Mouse (Mus musculus): Measurements from ENCODE around the gene Slc4a1ap. TPM values are rescaled to one million over a fixed set of nuclear protein-coding genes. Genes with fewer than 3 reads are reported as not detected.

The Slc4a1ap gene
- total and polyA plus RNA-seq, 3 experiments, result 25.7 to 41.1 (median 27.9) TPM

DNA sequence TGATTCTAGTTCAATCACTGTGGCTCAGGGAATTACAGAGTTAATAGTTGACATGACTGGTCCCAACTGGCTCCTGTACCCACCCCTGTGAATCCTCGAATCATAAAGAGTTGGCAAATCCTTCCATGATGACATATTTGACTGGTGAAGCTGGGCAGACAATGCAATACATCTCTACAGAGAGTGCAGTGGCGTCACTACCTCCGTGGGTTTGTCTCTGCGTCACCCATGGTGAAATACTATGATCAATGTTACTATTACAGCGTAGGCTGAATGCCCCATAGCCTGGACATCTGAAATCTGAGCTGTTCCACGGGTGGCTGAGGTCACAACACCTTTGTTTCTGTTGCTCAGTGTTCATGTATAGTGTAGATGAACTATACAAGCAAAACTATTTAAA lies 54.5 kb downstream of the Slc4a1ap start:
- no peaks in the 10 kb centered on the region for H3K79me2 ChIP-seq (replicated peaks; ENCODE audit: control insufficient read depth, extremely low read depth, insufficient read depth, poor library complexity, severe bottlenecking)
- peaks cover 7% of the 10 kb centered on the region for H3K9me3 ChIP-seq (replicated peaks; ENCODE audit: low read length)
- H3K36me3 ChIP-seq (replicated peaks in 1 of 2; ENCODE audit: control insufficient read depth in 1 of 2, insufficient read depth in 1 of 2, low read length in 1 of 2), result peaks cover 0 to 3% of the 10 kb centered on the region in 2 experiments
- in situ Hi-C loops (cut with MboI; ENCODE audit: low pct_ligation_motif_present, low pct_unique_long_range_greater_than_20kb, low sequenced_read_pairs) (no loop called here), dilution Hi-C loops (cut with MboI; ENCODE audit: extremely low pct_ligation_motif_present, extremely low pct_unique_long_range_greater_than_20kb, low sequenced_read_pairs) (no loop called here)
- TF ChIP-seq GABPA (IDR thresholded peaks at IDR 0.05; ENCODE audit: insufficient replicate concordance, low read depth, low read length), result no peak
- no peak for TF ChIP-seq POLR2A (IDR thresholded peaks at IDR 0.05; ENCODE audit: low read depth, low read length)
- TF ChIP-seq EP300 (IDR thresholded peaks at IDR 0.05; ENCODE audit: low read length), result no peak
- no peak for TF ChIP-seq SIN3A (IDR thresholded peaks at IDR 0.05; ENCODE audit: low read length)
- TF ChIP-seq ZC3H11A (IDR thresholded peaks at IDR 0.05; ENCODE audit: low read depth, low read length), result no peak
- no peak for TF ChIP-seq ZNF384 (IDR thresholded peaks at IDR 0.05; ENCODE audit: low read depth, low read length)
- TF ChIP-seq JUND (conservative IDR thresholded peaks at IDR 0.05; ENCODE audit: low read depth, low read length), result no peak
- no peak for TF ChIP-seq BHLHE40 (IDR thresholded peaks at IDR 0.05; ENCODE audit: low read depth, low read length)
- TF ChIP-seq MAZ (IDR thresholded peaks at IDR 0.05; ENCODE audit: low read depth, low read length), result no peak
- no peak for TF ChIP-seq MEF2A (IDR thresholded peaks at IDR 0.05; ENCODE audit: borderline replicate concordance, low read depth, low read length)
- TF ChIP-seq TCF12 (IDR thresholded peaks at IDR 0.05; ENCODE audit: low read depth, low read length), result no peak
- TF ChIP-seq RCOR1 (conservative IDR thresholded peaks at IDR 0.05; ENCODE audit: low read depth, low read length), result no peak
- TF ChIP-seq ZMIZ1 (IDR thresholded peaks at IDR 0.05; ENCODE audit: low read depth, low read length), result no peak
- no peak overlapping the region for H3K4me2 ChIP-seq (ENCODE audit: insufficient read depth, low read depth, poor library complexity, severe bottlenecking)
- no peak overlapping the region for H3K9ac ChIP-seq (ENCODE audit: insufficient read depth, low read depth)
- no peak for DNase-seq (ENCODE audit: extremely low read depth)
- no peak overlapping the region for H3K4me3 ChIP-seq (replicated peaks in 1 of 3; ENCODE audit: low read depth in 2 of 3, low read length in 2 of 3, poor library complexity in 1 of 3)
- no peak overlapping the region for H3K27ac ChIP-seq (ENCODE audit: insufficient read depth, low read depth)
- peaks cover 0 to 6% of the 10 kb centered on the region in 2 experiments; a peak in 2 of 4 replicates for H3K4me1 ChIP-seq (ENCODE audit: control insufficient read depth in 1 of 2, insufficient read depth in 2 of 2)
- H3K27me3 ChIP-seq (replicated peaks), result no peaks in the 10 kb centered on the region

DNA sequence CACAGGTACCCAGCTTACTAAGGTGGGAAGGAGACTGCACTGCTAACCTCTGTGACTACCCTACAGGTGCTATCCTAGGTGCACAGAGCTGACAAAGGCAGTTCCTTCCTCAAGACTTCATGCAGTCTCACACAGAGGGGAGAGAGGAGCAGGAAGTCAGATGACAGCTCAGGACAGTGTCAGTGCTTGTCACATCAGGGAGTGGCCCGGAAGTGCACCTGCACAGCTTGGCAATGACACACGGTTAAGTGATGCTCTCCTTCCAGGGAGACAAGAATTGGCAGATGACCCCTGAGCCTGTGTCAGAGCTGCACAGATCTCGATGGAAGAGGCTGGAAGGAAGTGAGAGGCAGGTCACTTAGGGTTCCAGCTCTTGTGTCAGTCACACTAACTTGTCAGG lies 55.1 kb downstream of the Slc4a1ap start:
- TF ChIP-seq TBP (conservative IDR thresholded peaks at IDR 0.05; ENCODE audit: low read depth, low read length) (no peak), USF1 (IDR thresholded peaks at IDR 0.05; ENCODE audit: low read depth, low read length) (no peak), USF2 (conservative IDR thresholded peaks at IDR 0.05; ENCODE audit: low read depth, low read length) (no peak), SMC3 (IDR thresholded peaks at IDR 0.05; ENCODE audit: low read depth, low read length) (no peak), MYC (IDR thresholded peaks at IDR 0.05; ENCODE audit: low read depth, low read length) (no peak), RCOR1 (conservative IDR thresholded peaks at IDR 0.05; ENCODE audit: low read depth, low read length) (no peak), HCFC1 (IDR thresholded peaks at IDR 0.05; ENCODE audit: low read depth, low read length) (no peak), TCF12 (IDR thresholded peaks at IDR 0.05; ENCODE audit: low read depth, low read length) (no peak), MEF2A (IDR thresholded peaks at IDR 0.05; ENCODE audit: borderline replicate concordance, low read depth, low read length) (no peak), ELF1 (IDR thresholded peaks at IDR 0.05; ENCODE audit: low read depth, low read length) (no peak)
- Histone ChIP-seq H3K9ac (ENCODE audit: insufficient read depth, low read depth) (no peak overlapping the region), H3K27ac (ENCODE audit: insufficient read depth, low read depth) (no peak overlapping the region), H3K4me3 (replicated peaks in 1 of 3; ENCODE audit: low read depth in 2 of 3, low read length in 2 of 3, poor library complexity in 1 of 3) (no peak overlapping the region), H3K79me2 (replicated peaks; ENCODE audit: control insufficient read depth, extremely low read depth, insufficient read depth, poor library complexity, severe bottlenecking) (no peaks in the 10 kb centered on the region), H3K4me1 (ENCODE audit: control insufficient read depth in 1 of 2, insufficient read depth in 2 of 2) (no peaks in the 10 kb centered on the region), H3K9me3 (replicated peaks; ENCODE audit: low read length) (peaks cover 7% of the 10 kb centered on the region), H3K36me3 (replicated peaks in 1 of 2; ENCODE audit: control insufficient read depth in 1 of 2, insufficient read depth in 1 of 2, low read length in 1 of 2) (peaks cover 0 to 3% of the 10 kb centered on the region in 2 experiments), H3K4me2 (ENCODE audit: insufficient read depth, low read depth, poor library complexity, severe bottlenecking) (no peak overlapping the region), H3K27me3 (replicated peaks) (no peaks in the 10 kb centered on the region)
- no peak for DNase-seq (ENCODE audit: extremely low read depth)
- dilution Hi-C loops (cut with MboI; ENCODE audit: extremely low pct_ligation_motif_present, extremely low pct_unique_long_range_greater_than_20kb, low sequenced_read_pairs) (no loop called here), in situ Hi-C loops (cut with MboI; ENCODE audit: low pct_ligation_motif_present, low pct_unique_long_range_greater_than_20kb, low sequenced_read_pairs) (no loop called here)
